Mouse (Mus musculus) natural killer cell, adult 2 months (primary cell): ENCODE results near the gene Cntd1.
"Not testable (repeated sequence)": the region's sequence is repeated elsewhere in the genome, so short reads cannot be mapped to it uniquely, and the experiment has no call there.

Experiments used
- DNase-seq, 2 experiments: peaks; one replicate each; pipeline ENCODE4 v3.0.0; 2022; ENCODE audit warnings: low spot score in 2 of 2

The Cntd1 gene

DNA sequence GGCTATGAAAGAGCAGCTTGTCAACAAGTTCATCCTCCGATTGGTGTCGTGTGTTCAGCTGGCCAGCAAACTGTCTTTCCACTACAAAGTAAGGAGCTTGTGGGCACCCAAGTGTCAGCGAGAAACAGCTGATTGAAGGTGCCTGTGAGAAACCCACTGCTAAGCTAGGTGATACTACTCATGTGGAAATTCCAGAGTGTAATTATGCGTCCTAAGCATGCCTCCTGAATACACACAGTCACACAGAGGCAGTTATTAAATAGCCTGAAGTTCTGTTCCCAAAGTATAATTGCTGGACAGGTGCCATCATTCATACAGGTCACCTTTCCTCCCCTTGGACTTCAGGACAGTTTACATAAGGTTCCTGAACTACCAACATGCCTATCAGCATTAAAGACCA, 5.0 kb downstream of the Cntd1 start:
- DNase-seq, result no peak

DNA sequence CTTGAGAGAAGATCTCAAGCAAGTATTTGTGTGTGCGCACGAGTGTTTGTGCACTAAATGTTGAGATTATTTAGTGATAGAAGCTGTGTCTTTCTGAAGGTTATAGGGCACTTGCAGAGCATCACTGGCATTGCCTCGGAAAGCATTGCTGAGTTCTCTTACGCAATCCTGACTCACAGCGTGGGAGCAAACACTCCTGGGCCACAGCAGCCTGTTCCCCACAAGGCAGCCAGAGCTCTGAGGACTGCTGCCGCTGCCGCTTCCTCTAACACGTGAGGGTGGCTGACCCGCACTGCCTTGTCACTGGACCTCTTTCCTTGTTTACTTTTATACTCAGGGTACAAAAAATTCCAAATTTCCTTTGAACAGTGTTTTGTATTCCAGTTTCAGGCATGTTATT, 8.5 kb downstream of the Cntd1 start:
- no peak for DNase-seq

DNA sequence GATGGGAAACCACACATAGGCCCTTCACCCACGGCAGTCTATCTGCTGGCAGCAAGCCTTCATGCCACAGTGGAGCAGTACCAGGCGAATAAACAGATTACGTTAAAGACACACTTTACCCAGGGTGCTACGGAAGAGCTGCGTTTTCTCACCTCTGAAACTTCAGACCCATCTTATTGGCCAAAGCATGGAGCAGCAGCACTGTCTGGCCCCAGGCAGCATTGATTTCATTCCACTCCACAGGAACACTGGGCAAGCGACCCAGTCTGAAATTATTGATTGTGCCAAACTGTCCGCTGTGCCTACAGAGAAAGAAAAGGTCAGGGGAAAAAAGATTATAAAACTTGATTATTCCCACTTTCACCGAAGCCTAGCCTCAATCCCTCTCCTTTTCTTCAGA, 12.4 kb downstream of the Cntd1 start:
- no peak for DNase-seq

DNA sequence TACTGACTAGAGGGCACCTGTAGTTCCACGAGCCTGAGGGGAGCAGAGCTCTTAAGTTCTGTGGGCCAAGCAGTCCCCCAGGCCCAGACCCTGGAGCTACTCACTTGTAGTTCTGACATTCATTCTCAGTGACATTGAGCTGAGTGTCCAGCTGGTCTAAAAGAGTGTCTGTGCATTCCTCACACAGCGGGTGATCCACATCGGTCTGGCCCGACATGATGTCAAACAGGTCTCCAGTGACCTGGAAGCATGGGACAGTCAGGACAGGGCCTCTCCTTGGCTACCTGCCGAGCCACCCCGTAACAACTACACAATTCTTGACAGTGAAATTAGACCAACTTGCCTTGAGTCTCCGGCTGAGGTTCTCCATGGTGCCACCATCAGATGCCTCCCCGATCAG, 16.4 kb downstream of the Cntd1 start:
- no peak for DNase-seq

DNA sequence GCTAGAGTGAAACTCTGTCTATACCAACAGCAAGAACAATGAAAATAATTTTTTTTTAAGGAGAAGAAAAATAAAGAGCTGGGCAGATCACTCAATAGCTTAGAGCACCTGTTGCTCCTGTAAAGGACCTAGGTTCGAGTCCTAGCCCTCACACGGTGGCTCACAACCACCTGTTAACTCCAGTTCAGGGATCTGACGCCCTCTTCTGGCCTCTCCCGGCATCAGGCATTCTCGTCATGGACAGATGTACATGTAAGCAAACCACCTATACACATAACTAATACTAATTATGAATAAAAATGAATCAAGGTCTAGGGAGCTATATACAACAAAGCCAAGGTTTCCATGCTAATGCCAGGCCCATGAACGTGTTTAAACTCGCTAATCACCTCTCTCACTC, 22.1 kb downstream of the Cntd1 start:
- DNase-seq, result no peak

DNA sequence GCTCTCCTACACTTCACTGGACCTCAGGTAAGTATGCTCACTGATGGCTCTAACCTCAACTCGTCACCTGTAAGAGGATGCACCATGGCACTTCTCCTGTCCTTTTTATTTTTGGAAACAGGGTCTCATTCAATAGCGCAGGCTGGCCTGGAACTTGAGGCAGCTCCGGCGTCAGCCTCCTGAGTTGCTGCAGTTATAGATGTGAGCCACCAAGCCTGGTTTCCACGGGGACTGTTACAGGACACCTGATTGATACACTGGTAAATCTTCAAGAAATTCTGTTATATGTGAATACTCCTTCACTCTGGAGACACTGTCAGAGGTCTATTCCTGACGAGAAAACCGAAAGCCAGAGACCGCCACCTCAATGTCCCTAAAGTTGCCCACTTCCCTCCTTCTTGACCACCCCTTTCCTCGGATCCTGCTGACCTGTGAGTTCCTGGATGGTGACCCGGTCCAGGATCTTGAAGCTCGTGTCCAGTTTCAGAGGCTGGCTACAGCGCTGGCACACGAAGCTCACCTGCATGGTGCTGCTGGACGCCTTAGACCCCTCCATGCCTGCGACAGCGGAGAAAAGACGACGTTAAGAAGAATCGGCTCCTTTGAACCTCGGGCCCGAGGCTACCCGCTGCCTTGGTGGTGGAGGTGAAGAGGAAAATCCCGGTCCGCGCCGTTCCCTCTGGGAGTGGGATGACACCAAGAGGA, 22.6 kb downstream of the Cntd1 start:
- no peak for DNase-seq

DNA sequence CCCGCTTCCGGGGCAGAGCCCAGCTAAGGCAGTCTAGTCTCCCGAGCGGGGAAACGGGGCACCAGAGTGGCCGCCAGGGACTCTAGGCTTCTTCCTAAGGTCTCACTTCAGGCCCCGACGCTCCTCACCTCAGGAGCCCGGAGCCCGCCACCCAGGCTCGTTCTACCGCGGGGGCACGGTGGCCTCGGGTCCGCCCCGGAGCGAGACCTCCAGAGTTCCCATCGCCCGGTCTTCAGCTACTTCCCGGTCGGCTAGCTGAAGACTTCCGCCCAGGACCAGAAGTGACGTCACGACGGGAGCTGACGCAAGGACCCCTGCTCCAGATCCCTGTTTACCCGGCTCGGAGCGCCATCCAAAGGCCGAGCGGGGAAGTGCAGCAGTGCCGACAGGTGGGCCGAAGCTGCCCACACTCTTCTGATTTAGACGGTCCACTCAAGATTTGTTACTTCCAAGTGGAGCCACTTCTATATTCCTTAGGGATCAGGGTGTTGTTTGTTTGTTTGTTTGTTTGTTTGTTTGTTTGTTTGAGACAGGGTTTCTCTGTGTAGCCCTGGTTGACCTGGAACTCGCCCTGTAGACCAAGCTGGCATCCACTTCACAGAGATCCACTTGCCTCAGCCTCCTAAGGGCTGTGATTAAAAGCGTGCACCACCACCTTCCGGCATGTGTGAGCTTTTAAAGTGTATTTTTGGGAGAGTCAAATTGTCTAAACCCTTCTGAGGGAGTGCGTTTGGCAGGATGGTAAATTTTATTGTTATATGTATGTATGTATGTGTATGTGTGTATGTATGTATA, 23.4 kb downstream of the Cntd1 start, which contains the start of gene Becn1:
TSS of gene Becn1 (minus strand) at position 283 of the 795 bp plus-strand sequence.
- DNase-seq, result peak; percentile 92 to 95

DNA sequence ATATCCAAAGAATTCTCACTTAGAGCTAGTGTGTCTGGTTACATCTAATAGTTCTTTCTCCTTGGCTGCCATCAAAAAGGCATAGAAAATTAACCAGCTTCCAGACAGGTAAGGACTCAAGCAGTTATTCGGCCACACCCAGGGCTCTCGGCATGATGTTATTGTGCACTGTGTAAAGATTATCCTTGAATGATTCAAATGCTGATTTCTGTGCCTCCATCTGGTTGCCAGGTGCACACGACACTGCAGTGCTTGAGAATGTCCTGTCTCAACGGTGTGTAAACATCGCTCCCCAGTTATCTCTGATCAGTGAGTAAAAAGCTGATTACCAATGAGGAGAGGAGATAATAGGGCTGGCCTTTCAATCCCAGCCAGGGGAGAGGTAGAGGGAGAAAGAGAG, 28.9 kb downstream of the Cntd1 start:
- no peak for DNase-seq

DNA sequence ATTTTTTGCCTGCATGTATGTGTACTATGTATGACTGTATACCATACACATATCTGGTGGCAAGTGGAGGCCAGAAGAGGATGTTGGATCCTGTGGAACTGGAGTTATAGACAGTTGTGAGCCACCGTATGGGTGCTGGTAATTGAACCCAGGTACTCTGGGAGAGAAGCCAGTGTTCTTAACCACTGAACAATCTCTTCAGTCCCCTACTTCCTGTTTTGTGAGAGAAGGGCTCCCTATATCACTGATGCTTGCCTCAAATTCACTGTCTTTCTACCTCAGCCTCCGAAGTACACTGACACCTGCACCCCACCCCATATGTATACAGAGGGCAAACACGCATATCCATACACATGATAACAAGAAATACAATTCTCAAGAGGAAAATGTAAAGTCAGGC, 32.3 kb downstream of the Cntd1 start:
- no peak for DNase-seq

DNA sequence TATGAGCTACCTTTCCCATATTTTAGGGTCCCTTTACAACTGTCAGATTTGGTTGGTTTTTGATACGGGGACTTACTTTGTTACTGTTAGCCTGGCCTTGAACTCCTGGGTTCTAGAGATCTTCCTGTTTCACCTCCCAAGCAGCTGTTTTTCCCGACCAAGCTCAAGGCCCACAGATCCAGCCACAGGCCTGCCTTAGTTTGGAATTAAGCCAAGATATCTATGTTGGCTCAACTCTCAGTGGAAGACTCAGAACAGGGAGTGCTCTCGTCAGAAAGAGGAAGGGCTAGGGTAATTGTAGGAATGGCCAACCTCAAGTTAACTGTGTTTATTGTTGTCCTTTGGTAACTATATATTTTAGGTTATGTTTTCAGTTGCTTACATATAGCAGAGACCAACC, 33.3 kb downstream of the Cntd1 start:
- no peak for DNase-seq

DNA sequence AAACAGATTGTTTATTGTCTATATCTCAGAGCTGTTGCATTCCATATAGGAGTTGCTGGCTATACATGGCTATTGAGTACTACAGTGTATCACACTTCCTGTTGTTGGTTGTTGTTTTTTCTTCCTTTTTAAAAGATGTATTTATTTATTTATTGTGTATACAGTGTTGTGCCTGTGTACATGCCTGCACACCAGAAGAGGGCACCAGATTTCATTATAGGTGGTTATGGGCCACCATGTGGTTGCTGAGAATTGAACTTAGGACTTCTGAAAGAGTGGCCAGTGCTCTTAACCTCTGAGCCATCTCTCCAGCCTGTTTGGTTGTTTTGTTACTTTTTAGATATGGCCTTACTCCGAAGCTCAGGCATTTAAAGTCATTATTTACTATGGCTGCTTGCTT, 35.8 kb downstream of the Cntd1 start:
- DNase-seq, result no peak

DNA sequence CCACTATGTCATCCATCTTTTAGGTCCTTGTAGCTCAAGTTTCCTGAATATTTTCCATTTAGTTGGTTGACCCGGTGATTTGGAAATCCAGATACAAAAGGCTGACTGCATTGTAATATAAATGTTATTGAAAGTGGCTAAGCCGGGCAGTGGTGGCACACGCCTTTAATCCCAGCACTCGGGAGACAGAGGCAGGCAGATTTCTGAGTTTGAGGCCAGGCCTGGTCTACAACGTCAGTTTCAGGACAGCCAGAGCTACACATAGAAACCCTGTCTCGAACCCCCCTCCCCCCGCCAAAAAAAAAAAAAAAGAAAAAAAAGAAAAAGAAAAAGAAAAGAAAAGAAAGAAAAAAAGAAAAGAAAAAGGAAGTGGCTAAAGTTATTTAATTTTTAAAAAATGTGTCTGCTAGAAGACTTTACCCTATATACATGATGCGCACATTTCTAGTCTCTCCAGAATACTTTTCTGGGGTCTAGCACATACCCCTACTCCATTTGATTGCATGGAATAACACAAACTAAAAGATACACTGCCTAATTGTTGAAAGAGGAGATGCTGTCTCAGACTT, 36.4 kb downstream of the Cntd1 start:
- no peak for DNase-seq

DNA sequence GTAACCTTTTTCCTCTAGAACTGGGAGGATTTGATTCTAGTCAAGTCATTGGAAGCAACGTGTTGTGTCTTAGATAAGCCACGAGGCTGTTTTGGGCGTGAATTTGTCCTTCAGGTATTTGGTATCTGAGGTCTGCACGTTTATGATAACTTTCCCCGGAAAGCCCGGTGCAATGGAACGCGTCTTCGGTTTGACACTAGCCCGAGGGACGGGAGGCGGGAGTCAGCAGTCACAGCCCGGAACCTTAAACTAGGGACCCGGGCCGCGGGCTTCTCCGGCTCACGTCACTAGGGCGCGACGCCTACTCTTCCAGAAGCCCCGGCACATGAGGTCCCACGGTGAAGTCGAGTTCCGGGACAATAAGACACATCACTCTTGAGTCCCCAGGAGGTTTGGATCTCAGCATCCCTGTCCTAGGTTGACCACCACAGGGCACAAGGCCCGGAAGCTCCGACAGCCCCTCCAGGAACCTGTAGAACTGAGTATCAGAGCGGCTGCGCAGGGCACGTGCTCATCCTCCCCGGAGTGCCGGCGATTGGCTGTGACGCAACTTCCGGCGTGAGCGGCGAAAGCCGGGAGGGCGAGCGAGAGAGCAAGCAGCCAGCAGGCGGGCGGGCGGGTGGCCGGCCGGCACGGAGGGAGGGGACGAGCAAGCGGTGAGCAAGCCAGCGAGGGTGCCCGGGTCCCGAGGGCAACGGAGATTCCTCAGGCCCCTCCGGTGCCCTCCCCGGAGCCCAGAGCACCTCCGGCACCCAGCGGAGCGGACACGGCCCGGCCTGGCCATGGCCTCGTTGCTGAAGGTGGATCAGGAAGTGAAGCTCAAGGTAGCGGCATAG, 37.1 kb downstream of the Cntd1 start, which contains the start of gene Psme3:
TSS of gene Psme3 (plus strand) at position 549 of the 836 bp plus-strand sequence.
- DNase-seq, result peak; percentile 87 to 90

DNA sequence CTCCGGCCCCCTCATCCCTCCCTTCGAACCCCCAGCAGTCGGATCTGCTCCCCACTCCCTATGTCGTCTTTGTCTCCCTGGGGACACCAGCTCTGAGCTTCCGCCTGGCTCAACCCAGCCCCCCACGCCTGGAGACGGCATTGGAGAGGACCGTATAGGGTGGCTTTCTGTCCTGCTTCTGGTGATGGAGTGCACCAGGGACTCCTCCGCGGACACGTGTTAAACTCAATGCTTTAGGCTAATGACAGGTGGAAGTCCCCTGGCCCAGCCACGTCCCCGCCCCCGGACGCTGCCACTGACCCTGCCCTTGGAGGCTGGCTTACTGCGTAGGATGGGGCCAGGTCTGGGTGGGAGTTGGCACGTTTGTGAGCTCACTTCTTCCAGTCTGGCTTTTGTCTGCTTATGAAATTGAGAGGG, 37.7 kb downstream of the Cntd1 start:
- DNase-seq, result peak; percentile 53 to 70

DNA sequence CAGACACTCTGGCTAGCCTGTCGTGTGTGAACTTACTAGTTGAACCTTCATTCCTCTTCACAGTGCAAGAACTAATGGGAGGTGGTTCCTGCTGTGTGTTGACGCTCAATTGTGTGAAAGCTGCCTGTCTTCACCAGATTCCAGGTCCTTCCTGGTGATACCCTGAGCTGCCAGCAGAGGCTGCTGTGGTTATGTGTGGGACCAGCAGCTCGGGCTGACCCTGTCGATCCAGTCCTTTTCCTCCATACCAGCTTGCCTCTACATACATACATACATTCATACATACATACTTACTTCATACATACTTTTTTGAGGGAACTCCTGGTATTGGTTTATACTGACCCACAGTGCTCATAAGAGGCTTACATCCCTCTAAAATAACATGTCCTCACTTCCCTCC, 44.8 kb downstream of the Cntd1 start:
- no peak for DNase-seq

DNA sequence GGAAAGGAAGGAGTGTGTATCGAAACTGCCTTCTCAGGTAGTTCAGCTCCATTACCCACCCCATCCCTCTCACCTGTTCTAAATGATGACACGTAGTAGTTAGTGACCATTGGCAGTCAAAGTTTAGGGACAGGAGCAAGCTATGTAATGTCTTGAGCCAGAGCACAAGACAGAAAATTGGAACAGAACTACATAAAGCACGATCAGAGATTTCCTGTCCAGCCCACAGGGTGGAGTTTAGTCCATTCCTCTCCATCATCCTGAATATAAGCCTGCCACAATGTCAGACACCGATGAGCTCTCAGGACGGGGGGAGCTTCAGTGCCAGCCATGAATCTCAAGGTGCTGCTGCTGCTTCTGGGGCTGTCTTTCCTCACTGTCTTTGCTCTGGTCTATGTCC, 46.0 kb downstream of the Cntd1 start, which contains the start of gene Aoc2:
TSS of gene Aoc2 (plus strand) at position 301 of the 400 bp plus-strand sequence.
- DNase-seq, result no peak

DNA sequence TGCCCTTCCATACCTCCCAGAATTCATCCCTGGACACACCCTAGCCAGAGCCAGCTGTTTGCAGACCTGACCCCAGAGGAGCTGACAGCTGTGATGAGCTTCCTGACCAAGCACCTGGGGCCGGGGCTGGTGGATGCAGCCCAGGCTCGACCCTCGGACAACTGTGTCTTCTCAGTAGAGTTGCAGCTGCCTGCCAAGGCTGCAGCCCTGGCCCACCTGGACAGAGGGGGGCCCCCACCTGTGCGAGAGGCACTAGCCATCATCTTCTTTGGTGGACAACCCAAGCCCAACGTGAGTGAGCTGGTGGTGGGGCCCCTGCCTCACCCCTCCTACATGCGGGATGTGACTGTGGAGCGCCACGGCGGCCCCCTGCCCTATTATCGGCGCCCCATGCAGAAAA, 46.4 kb downstream of the Cntd1 start:
- not testable (repeated sequence) for DNase-seq

DNA sequence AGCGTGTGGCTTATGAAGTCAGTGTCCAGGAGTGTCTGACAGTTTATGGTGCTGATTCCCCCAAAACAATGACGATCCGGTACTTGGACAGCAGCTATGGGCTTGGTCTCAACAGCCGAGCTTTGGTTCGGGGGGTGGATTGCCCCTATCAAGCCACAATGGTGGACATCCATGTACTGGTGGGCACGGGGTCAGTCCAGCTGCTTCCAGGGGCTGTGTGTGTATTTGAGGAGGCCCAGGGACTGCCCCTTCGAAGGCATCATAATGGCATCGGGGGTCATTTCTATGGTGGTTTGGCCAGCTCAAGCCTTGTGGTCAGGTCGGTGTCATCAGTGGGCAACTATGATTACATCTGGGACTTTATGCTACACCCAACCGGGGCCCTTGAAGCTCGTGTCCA, 47.3 kb downstream of the Cntd1 start:
- DNase-seq, result no peak

DNA sequence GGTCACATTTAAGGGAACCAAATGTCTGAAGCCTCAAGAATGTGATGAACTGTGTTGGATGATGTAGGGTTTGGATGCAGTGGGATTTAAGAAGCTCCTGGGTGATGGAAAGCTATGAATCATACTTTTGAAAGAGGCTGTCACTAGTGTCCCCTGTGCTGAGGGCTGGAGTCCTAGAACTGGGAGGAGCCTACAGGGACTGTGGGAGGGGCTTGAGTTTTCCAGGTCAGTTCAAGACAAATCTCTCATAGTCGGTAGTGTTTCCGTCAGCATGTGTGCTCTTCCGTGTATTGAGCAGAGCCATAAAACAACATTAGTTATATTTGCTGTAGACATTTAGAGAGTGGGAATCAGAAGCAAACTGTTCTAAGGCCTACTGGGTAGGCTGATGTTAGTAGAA, 48.5 kb downstream of the Cntd1 start:
- DNase-seq, result no peak

DNA sequence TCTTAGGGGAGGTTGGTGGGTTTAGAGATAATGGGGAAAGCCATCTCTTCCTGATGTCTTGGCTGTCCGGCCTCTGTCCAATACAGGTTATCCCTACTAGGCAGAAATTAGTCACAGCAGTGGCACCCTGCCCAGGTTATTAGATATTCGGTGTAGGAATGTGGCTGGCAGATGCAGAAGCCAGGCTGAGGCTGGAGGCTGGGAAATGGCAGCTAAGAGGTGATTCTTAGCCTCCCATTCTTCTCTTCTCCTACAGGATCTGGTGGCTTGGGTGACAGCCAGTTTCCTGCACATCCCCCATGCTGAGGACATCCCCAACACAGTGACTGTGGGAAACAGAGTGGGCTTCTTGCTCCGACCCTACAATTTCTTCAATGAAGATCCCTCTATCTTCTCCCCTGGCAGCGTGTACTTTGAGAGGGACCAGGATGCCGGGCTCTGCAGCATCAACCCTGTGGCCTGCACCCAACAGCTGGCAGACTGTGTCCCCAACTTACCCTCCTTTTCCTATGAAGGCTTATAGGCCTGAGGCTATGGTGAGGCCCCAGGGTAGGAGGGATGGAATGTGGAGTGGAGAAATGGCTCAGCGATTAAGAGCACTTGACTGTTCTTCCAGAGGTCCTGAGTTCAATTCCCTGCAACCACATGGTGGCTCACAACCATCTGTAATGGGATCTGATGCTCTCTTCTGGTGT, 50.3 kb downstream of the Cntd1 start:
- no peak for DNase-seq

DNA sequence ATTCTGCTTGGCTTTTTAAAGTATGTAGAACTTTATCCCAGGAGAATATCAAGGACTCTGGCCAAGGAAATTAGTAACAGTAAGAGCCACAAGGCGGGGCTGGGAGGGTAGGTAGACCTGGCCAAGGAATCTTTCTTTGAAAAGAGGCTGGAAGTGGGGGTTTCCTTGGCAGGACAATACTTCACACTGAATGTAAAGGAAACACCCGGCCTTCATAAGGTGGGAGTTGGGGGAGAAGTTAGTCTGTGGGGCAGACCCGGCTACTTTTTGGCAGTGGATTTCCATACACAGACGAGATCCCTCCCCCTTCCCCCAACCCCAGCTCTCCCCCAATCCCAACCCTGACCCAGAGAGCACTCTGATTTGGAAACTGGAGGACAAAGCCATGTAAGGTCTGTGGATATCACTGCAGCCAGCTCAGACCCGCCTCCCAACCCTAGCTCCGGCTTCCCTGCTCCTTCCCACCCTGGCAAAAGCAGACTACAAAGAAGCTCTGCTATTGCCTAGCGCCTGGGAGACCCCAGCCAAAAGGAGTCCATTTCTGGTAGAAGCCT, 51.6 kb downstream of the Cntd1 start, which contains the start of gene Aoc3:
TSS of gene Aoc3 (plus strand) at position 235 of the 554 bp plus-strand sequence.
- DNase-seq, result no peak
